Mouse (Mus musculus): ENCODE measurements around the gene Mtr. TPM values are rescaled to one million over a fixed set of nuclear protein-coding genes. Genes with fewer than 3 reads are reported as not detected.

The Mtr gene
- polyA plus RNA-seq, 1 experiment = 16.9 TPM

- no peak for TF ChIP-seq GATA1 (IDR thresholded peaks at IDR 0.05; ENCODE audit: low read length)
Measured at GRCm38 (mm10) chr13:12196012-12196411, 61.9 kb downstream of the Mtr start.

DNA sequence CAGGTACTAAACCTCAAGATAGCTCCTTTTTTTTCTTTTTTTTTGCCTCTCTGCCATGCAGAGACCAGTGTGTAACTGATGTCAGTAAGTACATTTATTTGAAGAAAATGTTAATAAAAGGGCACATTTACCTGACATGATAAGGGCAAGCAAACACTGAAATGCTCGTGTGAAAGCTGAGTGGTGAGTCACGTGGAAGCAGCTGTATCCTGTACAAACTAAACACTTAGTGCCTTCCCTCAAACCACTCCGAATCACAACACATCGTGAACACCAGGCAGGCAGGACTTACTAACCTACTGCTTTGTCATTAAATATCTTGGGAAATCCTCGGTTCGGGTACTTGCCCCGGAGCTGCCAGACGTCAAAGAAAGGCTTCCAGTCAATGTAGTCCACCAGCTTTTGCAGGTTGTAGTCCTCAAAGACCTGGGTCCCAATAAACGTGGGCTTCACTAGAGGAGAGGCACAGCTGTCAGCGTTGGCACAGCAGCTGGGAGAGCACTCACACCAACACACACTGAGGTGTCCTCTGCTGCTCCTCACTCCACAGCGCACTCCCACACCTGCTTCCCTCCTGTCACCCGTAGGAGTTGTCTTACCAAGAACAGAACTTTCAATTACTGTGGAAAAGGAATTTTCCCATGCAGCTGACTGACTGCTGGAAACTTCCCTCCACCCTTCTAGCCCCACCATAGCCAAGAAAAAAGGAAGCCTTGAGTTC, 62.8 kb downstream of the Mtr start:
- TF ChIP-seq GATA1 (IDR thresholded peaks at IDR 0.05; ENCODE audit: low read length) = no peak

GRCm38 (mm10) chr13:12189219-12189618, 68.7 kb downstream of the Mtr start:
- TF ChIP-seq GATA1 (IDR thresholded peaks at IDR 0.05; ENCODE audit: low read length) = no peak

DNA sequence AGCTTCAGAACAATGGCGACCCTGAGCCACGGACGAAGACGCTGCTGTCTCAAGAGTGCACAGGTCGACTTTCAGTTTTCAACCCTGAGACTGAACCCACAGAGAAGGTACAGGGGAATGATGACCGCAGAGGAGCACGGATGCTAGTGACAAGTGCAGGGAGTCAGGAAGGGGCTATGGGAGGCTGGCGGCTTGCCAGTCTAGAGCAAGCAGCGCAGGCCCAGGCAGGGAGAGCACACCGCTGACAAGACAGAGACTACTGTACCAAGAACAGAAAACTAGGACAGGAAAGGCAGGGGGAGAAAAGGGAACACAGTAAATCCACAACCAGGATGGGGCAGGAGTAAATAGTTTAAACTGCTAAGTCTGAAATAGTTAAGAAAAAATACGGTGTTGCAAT, 69.1 kb downstream of the Mtr start:
- TF ChIP-seq GATA1 (IDR thresholded peaks at IDR 0.05; ENCODE audit: low read length) = no peak

- TF ChIP-seq GATA1 (IDR thresholded peaks at IDR 0.05; ENCODE audit: low read length) = no peak
Measured at GRCm38 (mm10) chr13:12179481-12179880, 78.4 kb downstream of the Mtr start.

- TF ChIP-seq GATA1 (IDR thresholded peaks at IDR 0.05; ENCODE audit: low read length) = no peak
Measured at GRCm38 (mm10) chr13:12176761-12177160, 81.2 kb downstream of the Mtr start.

GRCm38 (mm10) chr13:12175988-12176736, 81.8 kb downstream of the Mtr start:
- no peak for TF ChIP-seq GATA1 (IDR thresholded peaks at IDR 0.05; ENCODE audit: low read length)

- TF ChIP-seq GATA1 (IDR thresholded peaks at IDR 0.05; ENCODE audit: low read length) = no peak
Measured at GRCm38 (mm10) chr13:12167276-12167675, 90.6 kb downstream of the Mtr start.

- TF ChIP-seq GATA1 (IDR thresholded peaks at IDR 0.05; ENCODE audit: low read length) = no peak
Measured at GRCm38 (mm10) chr13:12166386-12166785, 91.5 kb downstream of the Mtr start.

DNA sequence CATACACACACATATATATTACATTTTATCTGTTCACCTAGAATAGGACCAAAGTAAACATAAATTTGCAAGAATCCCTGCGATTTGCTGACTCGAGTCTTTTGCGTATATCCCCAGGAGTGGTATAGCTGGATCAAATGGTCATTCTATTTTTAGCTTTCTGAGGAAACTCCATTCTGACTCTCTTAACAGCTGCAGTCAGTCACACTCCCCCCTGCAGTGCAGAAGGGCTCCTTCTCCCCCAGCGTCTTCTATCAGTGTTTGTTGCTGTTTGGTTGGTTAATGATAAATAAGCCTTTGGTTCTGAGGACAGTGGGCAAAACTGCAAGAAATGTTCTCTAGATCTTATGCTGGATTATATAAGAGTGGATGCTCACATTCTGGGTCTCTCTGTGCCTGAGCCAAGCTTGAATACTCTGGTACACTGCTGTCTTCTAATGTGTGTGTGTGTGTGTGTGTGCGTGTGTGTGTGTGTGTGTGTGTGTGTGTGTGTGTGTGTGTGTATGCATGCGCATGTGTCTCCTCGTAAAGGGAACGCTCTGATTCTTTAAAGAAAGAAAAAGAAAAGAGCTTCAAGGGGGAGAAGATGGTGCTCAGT, 92.4 kb downstream of the Mtr start:
- no peak for TF ChIP-seq GATA1 (IDR thresholded peaks at IDR 0.05; ENCODE audit: low read length)

DNA sequence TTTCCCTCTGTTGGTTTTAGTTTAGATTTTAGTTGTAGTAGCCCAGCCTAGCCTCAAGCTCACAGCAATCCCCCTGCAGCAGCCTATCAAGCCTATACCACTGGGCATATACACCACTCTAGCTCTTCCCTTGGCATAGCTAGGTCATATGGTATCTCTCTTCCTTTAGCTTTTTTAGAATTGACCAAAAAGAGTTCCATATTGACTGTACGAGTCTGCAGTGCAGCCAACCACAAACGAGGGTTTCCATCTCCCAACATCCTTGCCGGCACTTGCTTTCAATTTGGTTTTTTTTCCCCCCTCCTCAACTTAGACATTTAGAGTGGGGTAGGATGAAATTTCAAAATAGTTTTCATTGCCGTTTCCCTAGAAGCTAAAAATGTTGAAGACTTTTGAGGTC, 95.5 kb downstream of the Mtr start:
- TF ChIP-seq GATA1 (IDR thresholded peaks at IDR 0.05; ENCODE audit: low read length) = no peak

- no peak for TF ChIP-seq GATA1 (IDR thresholded peaks at IDR 0.05; ENCODE audit: low read length)
Measured at GRCm38 (mm10) chr13:12160121-12160475, 97.8 kb downstream of the Mtr start.

- TF ChIP-seq GATA1 (IDR thresholded peaks at IDR 0.05; ENCODE audit: low read length) = no peak
Measured at GRCm38 (mm10) chr13:12159288-12160120, 98.4 kb downstream of the Mtr start.

DNA sequence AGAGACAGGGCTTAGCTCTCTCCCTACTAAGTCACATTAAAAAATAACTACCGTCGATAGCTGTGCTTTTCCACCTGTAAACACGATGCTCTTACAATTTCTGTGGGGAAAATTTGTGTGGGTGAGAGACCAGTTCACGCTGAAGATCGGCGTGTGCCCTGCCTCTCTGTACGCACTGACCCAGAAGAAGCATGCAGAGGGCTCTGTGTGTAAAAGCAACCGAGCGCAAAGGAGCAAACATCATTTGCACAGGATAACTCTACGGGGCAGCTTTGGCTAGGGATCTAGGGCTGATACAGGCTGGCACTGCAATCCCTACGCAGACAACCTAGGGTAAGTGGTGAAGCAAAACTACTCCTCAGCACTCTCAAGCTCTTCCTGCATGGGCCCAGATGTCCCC, 104.0 kb downstream of the Mtr start:
- no peak for TF ChIP-seq GATA1 (IDR thresholded peaks at IDR 0.05; ENCODE audit: low read length)

DNA sequence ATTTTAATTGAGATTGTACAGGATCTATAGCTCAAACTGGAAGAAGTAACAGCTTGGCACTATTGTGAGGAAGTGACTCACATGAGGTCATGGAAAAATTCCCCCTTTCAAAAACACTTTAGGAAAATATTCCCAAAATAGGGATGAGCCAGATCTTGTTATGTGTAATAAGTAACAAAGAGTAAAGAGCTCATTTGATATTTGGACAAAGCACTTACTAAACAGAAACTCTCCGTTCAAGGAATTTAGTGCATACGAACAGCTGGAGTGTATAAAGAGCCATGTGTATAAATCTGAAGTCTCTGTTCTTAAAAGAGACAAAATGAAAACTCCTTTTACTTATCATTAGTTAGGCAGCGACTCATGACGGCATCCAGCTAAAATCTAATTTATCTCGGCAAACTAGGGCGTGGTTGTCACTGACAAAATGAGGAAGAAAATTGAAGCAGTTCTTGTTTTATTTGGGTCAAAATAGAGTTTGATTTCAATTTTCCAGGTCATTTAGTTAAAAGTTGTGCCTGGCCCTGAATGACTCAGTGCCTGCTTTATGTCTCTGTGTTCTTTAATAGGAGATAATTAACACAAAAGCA, 110.9 kb downstream of the Mtr start:
- TF ChIP-seq GATA1 (IDR thresholded peaks at IDR 0.05; ENCODE audit: low read length) = no peak

All from G1E-ER4 (cell line).